Mouse (Mus musculus) testis, adult 2 months (tissue): ENCODE measurements around the gene Sec11a.

ENCODE experiments used
- CTCF ChIP-seq: fragments of 200-500 bp; IDR thresholded peaks from 2 replicates; pipeline ENCODE4 v1.5.1; 2012; ENCODE audit warnings: low read depth, mild to moderate bottlenecking, inconsistent platforms, low read length, moderate library complexity; ENCODE audit not compliant: control insufficient read depth, insufficient read depth, insufficient replicate concordance
- POLR2A ChIP-seq: fragments of 200-500 bp; IDR thresholded peaks from 2 replicates; pipeline ENCODE4 v1.6.1; 2012; ENCODE audit warnings: low read depth, mild to moderate bottlenecking, inconsistent platforms, low read length, moderate library complexity; ENCODE audit not compliant: control insufficient read depth

DNA sequence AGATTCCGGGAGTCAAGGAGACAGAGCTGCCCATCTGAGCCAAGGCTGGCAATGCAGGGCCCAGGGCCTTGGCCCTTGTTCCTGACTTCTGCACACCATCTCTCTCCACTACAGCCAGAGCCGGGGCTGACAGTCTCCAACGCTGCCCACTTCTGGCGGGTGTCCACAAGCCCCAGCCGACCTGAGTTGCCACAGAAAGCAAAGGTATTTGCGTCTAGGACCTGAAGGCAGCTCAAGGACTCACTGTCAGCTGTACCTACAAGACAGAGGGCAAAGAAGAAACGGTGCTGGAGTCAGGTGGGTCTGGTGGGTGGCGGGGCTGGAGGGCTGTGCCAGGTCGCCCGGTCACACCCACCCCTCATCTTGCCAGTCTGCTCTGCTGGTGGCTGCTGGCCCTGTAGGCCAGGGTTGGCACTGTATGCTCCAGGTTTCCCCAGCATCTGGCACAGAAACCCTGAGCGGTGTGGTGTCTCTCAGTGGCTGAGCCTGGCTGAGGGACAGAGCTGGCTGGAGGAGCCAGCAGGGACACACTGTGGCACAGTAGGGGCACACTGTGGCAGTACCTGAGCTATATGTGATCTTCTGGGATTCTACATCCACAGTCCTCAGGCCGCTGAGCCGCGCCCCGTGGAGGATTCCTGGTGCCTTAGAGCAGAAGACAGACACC is 54.4 kb downstream of the Sec11a start:
- TF ChIP-seq CTCF = no peak
- TF ChIP-seq POLR2A = no peak
